Comparison of ENCODE assay signal across 21 mouse cellular contexts in genomic region chr9:42219001-42219660, GRCm38 (mm10). TPM values are rescaled to one million over a fixed set of nuclear protein-coding genes. Genes with fewer than 3 reads are reported as not detected.
DNase-seq lines count a peak whose midpoint lies in the region; ATAC-seq lines count a peak whose summit lies in the region.
"Had no signal": no experiment of that assay in that cellular context is flagged by ENCODE, and none has a peak within 500 bp of the region (broad histone marks: within the 10 kb centered on the region; RNA-seq: fewer than 3 reads in every experiment).

No protein-coding gene starts in this region.

- peak; percentile 87 for DNase-seq in heart, adult 11 months
- no peak for DNase-seq in heart, embryonic 10.5 days (ENCODE audit: low spot score)
- DNase-seq in kidney, postnatal 10 days, result peak; percentile 38
- DNase-seq in kidney, adult 8-10 months, result no peak
- DNase-seq in A20 (ENCODE audit: low read depth, low spot score), result peak; percentile 7
- peak; percentile 49 for DNase-seq in limb, embryonic 11.5 days (ENCODE audit: low spot score)
- no peak for DNase-seq in thymus, postnatal 36 days
- DNase-seq in right cerebral cortex, postnatal 25 days, result no peak
- DNase-seq: adrenal gland, postnatal 14 days; cerebellum, adult 2 months; cerebellum, postnatal 36 days; lung, postnatal 10 days; midbrain, embryonic 14.5 days; right cerebral cortex, adult 18-20 months; spleen, adult 18-20 months; thymus, adult 18-20 months had no signal

- no peak overlapping the region for H3K27ac ChIP-seq in heart, embryonic 10.5 days
- H3K27ac ChIP-seq in limb, embryonic 11.5 days (replicated peaks; ENCODE audit: low read depth, low read length), result no peak overlapping the region
- H3K27ac ChIP-seq: embryonic facial prominence, embryonic 15.5 days; heart, embryonic 13.5 days; liver, embryonic 14.5 days had no signal

- no peak overlapping the region for H3K4me3 ChIP-seq in heart, embryonic 10.5 days
- no peak overlapping the region for H3K4me3 ChIP-seq in limb, embryonic 11.5 days (ENCODE audit: low read depth, low read length)
- H3K4me3 ChIP-seq: embryonic facial prominence, embryonic 15.5 days; heart, embryonic 13.5 days had no signal

- no peaks in the 10 kb centered on the region for H3K36me3 ChIP-seq in heart, embryonic 10.5 days
- H3K36me3 ChIP-seq in limb, embryonic 11.5 days (ENCODE audit: control insufficient read depth, insufficient read depth, low read length), result no peaks in the 10 kb centered on the region
- H3K36me3 ChIP-seq: embryonic facial prominence, embryonic 15.5 days; G1E; heart, embryonic 13.5 days had no signal

- H3K27me3 ChIP-seq in heart, embryonic 10.5 days (ENCODE audit: insufficient read depth, poor library complexity, severe bottlenecking), result 0 out of 2 replicates have a peak, but pooled peaks cover 3% of the 10 kb centered on the region
- no peaks in the 10 kb centered on the region for H3K27me3 ChIP-seq in limb, embryonic 11.5 days (ENCODE audit: control insufficient read depth, insufficient read depth, low read length)
- H3K27me3 ChIP-seq: embryonic facial prominence, embryonic 15.5 days; heart, embryonic 13.5 days had no signal

- no peaks in the 10 kb centered on the region for H3K4me1 ChIP-seq in heart, embryonic 10.5 days
- 0 out of 2 replicates have a peak, but pooled peaks cover 6% of the 10 kb centered on the region for H3K4me1 ChIP-seq in limb, embryonic 11.5 days (ENCODE audit: control insufficient read depth, insufficient read depth, low read length)
- H3K4me1 ChIP-seq: embryonic facial prominence, embryonic 15.5 days; heart, embryonic 13.5 days had no signal

- no peak overlapping the region for H3K4me2 ChIP-seq in limb, embryonic 11.5 days (ENCODE audit: low read depth, severe bottlenecking)
- H3K4me2 ChIP-seq: embryonic facial prominence, embryonic 15.5 days; heart, embryonic 13.5 days had no signal

- 0 out of 2 replicates have a peak, but pooled peaks have one; percentile 6 for ATAC-seq in limb, embryonic 11.5 days (ENCODE audit: insufficient number of reproducible peaks, low FRiP score, low TSS enrichment, low read depth)
- ATAC-seq: forebrain, embryonic 16.5 days had no signal

- no peak overlapping the region for H3K9ac ChIP-seq in limb, embryonic 11.5 days (ENCODE audit: low read length)
- H3K9ac ChIP-seq: embryonic facial prominence, embryonic 15.5 days; heart, embryonic 13.5 days; liver, embryonic 14.5 days had no signal

- WGBS in heart, embryonic 10.5 days, result 68% methylated on average over 12 of the region's 12 CpGs
- WGBS in limb, embryonic 11.5 days, result 16% methylated on average over 12 of the region's 12 CpGs

- H3K9me3 ChIP-seq in heart, embryonic 10.5 days, result no peaks in the 10 kb centered on the region
- no peaks in the 10 kb centered on the region for H3K9me3 ChIP-seq in limb, embryonic 11.5 days (ENCODE audit: control insufficient read depth, low read length)
- H3K9me3 ChIP-seq: embryonic facial prominence, embryonic 15.5 days; G1E; heart, embryonic 13.5 days had no signal

RNA-seq across cellular contexts. Expression of gene Sc5d, which starts 44.9 kb away (rescaled TPM):
- 51.5 and 58.1 TPM in 2 replicates for polyA plus RNA-seq in heart, embryonic 10.5 days (2016; fragmentation: Nextera tagmentation; extraction: Ambion mirVana)
- 49.6 and 55.2 TPM in 2 replicates for polyA plus RNA-seq in limb, embryonic 11.5 days (2014; fragmentation: Nextera tagmentation; extraction: Ambion mirVana)

Comparison
In these comparisons a context has a peak if more than half of its experiments do, and no peak if none do; other contexts are left out.
1. DNase-seq: peak in heart, adult 11 months (single experiment), kidney, postnatal 10 days (single experiment), A20 (single experiment) and limb, embryonic 11.5 days (single experiment); none in heart, embryonic 10.5 days (single experiment), kidney, adult 8-10 months (0 of 2), thymus, postnatal 36 days (0 of 2) and right cerebral cortex, postnatal 25 days (single experiment).